In the genomic region with DNA sequence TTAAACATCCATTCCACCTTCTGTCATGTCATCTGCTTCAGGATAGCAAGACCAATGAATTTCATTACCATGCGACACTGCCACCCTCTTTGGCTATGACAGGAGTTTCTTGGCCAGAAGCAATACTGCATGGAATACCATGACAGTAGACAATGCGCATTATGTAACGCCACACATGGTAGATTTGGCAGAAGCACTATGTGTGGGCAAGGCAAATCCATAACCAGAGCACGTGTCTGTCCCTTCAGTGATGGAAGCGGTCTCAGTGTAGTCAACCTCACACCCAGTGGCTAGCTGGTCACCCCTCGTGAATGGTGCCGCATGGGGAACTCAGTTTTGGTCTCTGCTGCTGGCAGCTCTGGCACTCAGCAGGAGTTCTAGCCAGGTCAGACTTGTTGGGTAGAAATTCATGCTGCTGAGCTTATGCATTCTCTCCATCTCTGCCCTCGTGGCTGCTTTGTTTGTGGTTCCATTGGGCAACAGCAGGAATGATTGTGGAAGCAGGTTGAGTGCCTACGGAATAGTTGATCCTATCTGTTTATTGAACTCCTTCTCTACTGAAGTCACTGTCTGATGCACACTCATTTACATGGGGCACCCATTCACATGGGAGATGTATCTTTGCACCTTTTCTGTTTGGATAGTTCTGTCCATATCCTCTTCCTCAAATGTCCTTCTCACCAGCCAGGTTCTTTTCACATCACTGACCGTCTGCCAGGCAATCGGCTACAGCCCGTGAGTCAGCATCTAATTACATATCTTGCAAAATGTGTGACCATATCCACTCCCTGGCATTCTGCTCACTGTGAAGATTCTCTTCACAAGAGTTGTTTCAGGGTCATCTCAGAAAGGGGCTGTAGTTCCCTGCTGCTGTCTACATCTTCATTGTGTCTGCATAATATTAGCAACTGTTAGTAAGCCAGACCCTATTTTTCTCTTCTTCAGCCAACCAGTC, we compare ENCODE assay signal across 27 mouse cellular contexts.
DNase-seq lines count a peak whose midpoint lies in the region; TF ChIP-seq lines count a peak whose summit lies in the region.
"Had no signal": no experiment of that assay in that cellular context is flagged by ENCODE, and none has a peak within 500 bp of the region (broad histone marks: within the 10 kb centered on the region; RNA-seq: fewer than 3 reads in every experiment).

No protein-coding gene starts in this region.

- no peak overlapping the region for H3K4me3 ChIP-seq in gastrocnemius, adult 2 months
- no peak overlapping the region for H3K4me3 ChIP-seq in liver, adult 2 months (ENCODE audit: insufficient read depth, low read depth, low read length)
- no peak overlapping the region for H3K4me3 ChIP-seq in C2C12 (ENCODE audit: insufficient read depth, poor library complexity, severe bottlenecking)
- no peak overlapping the region for H3K4me3 ChIP-seq in embryonic facial prominence, embryonic 10.5 days
- no peak overlapping the region for H3K4me3 ChIP-seq in kidney, adult 2 months (ENCODE audit: insufficient read depth, low read depth, low read length)
- H3K4me3 ChIP-seq: forebrain, embryonic 10.5 days; forebrain, embryonic 13.5 days; heart, embryonic 12.5 days; heart, embryonic 15.5 days had no signal

- intact Hi-C loops in gastrocnemius, adult 2 months (cut with DNase I) = no loop called here

- H3K79me3 ChIP-seq in C2C12 (ENCODE audit: low read depth) = peaks cover 3% of the 10 kb centered on the region

- H3K9me3 ChIP-seq in embryonic facial prominence, embryonic 10.5 days = no peaks in the 10 kb centered on the region
- H3K9me3 ChIP-seq: forebrain, embryonic 10.5 days; forebrain, embryonic 13.5 days; heart, embryonic 12.5 days; heart, embryonic 15.5 days had no signal

- H3K79me2 ChIP-seq in liver, adult 2 months (ENCODE audit: control insufficient read depth, insufficient read depth, low read length) = peaks cover 28% of the 10 kb centered on the region; the same call in 1 of the 2 replicates
- H3K79me2 ChIP-seq in C2C12 (ENCODE audit: control insufficient read depth, insufficient read depth) = peaks cover 26% of the 10 kb centered on the region

- peak overlapping the region; percentile 35; the same call in 1 of the 2 replicates for H3K27ac ChIP-seq in gastrocnemius, adult 2 months
- H3K27ac ChIP-seq in liver, adult 2 months (replicated peaks; ENCODE audit: insufficient read depth, low read depth, low read length) = no peak overlapping the region
- no peak overlapping the region for H3K27ac ChIP-seq in embryonic facial prominence, embryonic 10.5 days (replicated peaks)
- no peak overlapping the region for H3K27ac ChIP-seq in kidney, adult 2 months (ENCODE audit: insufficient read depth, low read depth, low read length)
- H3K27ac ChIP-seq: forebrain, embryonic 10.5 days; forebrain, embryonic 13.5 days; heart, embryonic 15.5 days; hindbrain, embryonic 14.5 days; hindbrain, postnatal 0 days had no signal

- TF ChIP-seq CTCF in gastrocnemius, adult 2 months (IDR thresholded peaks at IDR 0.05) = no peak
- TF ChIP-seq CTCF in liver, adult 2 months (IDR thresholded peaks at IDR 0.05; ENCODE audit: low read depth, low read length) = no peak
- TF ChIP-seq CTCF in C2C12 (IDR thresholded peaks at IDR 0.05; ENCODE audit: control insufficient read depth, insufficient read depth, insufficient read length) = no peak
- TF ChIP-seq CTCF in kidney, adult 2 months (conservative IDR thresholded peaks at IDR 0.05; ENCODE audit: insufficient read depth, insufficient read length, low read depth, low read length) = no peak

- 43% methylated on average over 12 of the region's 12 CpGs for WGBS in liver, adult 2 months
- WGBS in embryonic facial prominence, embryonic 10.5 days = 95% methylated on average over 12 of the region's 12 CpGs
- WGBS in kidney, adult 2 months = 81% methylated on average over 12 of the region's 12 CpGs

- H3K27me3 ChIP-seq in liver, adult 2 months (ENCODE audit: control insufficient read depth, insufficient read depth, low read length) = no peaks in the 10 kb centered on the region
- no peaks in the 10 kb centered on the region for H3K27me3 ChIP-seq in C2C12 (ENCODE audit: control insufficient read depth, insufficient read depth, insufficient read length)
- H3K27me3 ChIP-seq in embryonic facial prominence, embryonic 10.5 days (replicated peaks; ENCODE audit: low read depth, poor library complexity, severe bottlenecking) = no peaks in the 10 kb centered on the region
- H3K27me3 ChIP-seq in kidney, adult 2 months (replicated peaks; ENCODE audit: control insufficient read depth, insufficient read depth, low read length) = no peaks in the 10 kb centered on the region
- H3K27me3 ChIP-seq: forebrain, embryonic 13.5 days; heart, embryonic 12.5 days; heart, embryonic 15.5 days; Patski had no signal

- no peak for TF ChIP-seq POLR2A in liver, adult 2 months (IDR thresholded peaks at IDR 0.05; ENCODE audit: extremely low read depth, insufficient read depth, low read length)
- no peak for TF ChIP-seq POLR2A in kidney, adult 2 months (IDR thresholded peaks at IDR 0.05; ENCODE audit: low read depth, low read length)

- DNase-seq in gastrocnemius, adult 2 months = peak; percentile 46
- no peak for DNase-seq in gastrocnemius, adult 8-10 months (ENCODE audit: low spot score in 2 of 2)
- peak; percentile 60 for DNase-seq in liver, adult 2 months (ENCODE audit: extremely low read depth, low read depth, low spot score)
- DNase-seq in liver = no peak
- peak; percentile 33 for DNase-seq in NIH3T3 (ENCODE audit: low read depth)
- no peak for DNase-seq in embryonic facial prominence, embryonic 10.5 days (ENCODE audit: low spot score)
- DNase-seq in kidney, adult 2 months = no peak
- DNase-seq: adrenal gland, postnatal 10 days; adrenal gland, postnatal 36 days; B cell, adult 2 months; cerebellum, adult 11-12 months; cerebellum, adult 8-10 months; cerebellum, postnatal 10 days; cerebellum, postnatal 36 days; embryo, embryonic 11 days; gastrocnemius, postnatal 10 days; heart, adult 18-20 months; heart, postnatal 10 days; heart, postnatal 4 days had no signal

- H3K4me1 ChIP-seq in liver, adult 2 months (ENCODE audit: control insufficient read depth, insufficient read depth, low read length) = peaks cover 10% of the 10 kb centered on the region
- peaks cover 14% of the 10 kb centered on the region for H3K4me1 ChIP-seq in embryonic facial prominence, embryonic 10.5 days
- peaks cover 12% of the 10 kb centered on the region; the same call in 1 of the 2 replicates for H3K4me1 ChIP-seq in kidney, adult 2 months (ENCODE audit: control insufficient read depth, insufficient read depth, low read length)
- H3K4me1 ChIP-seq: forebrain, embryonic 13.5 days had no signal

- H3K9ac ChIP-seq in liver, adult 2 months (ENCODE audit: low read depth, low read length) = no peak overlapping the region
- H3K9ac ChIP-seq: forebrain, embryonic 13.5 days; heart, embryonic 12.5 days; heart, embryonic 15.5 days; hindbrain, embryonic 14.5 days had no signal

- H3ac ChIP-seq in C2C12 (ENCODE audit: control insufficient read depth, insufficient read length, low read depth) = no peak overlapping the region

- H3K36me3 ChIP-seq in liver, adult 2 months (ENCODE audit: control insufficient read depth, insufficient read depth, low read length) = no peaks in the 10 kb centered on the region
- peaks cover 4% of the 10 kb centered on the region for H3K36me3 ChIP-seq in C2C12 (ENCODE audit: control insufficient read depth, insufficient read depth)
- H3K36me3 ChIP-seq in embryonic facial prominence, embryonic 10.5 days (replicated peaks) = peaks cover 17% of the 10 kb centered on the region
- H3K36me3 ChIP-seq in kidney, adult 2 months (ENCODE audit: control insufficient read depth, insufficient read depth, low read length) = no peaks in the 10 kb centered on the region

TF ChIP-seq in C2C12, 6 proteins besides CTCF, POLR2A, EP300 and RAD21:
- peak; percentile 15 for TF ChIP-seq CEBPB (IDR thresholded peaks at IDR 0.05; ENCODE audit: low read depth)
- TF ChIP-seq MYOG (IDR thresholded peaks at IDR 0.05; ENCODE audit: control insufficient read depth, extremely low read depth, insufficient read length) = no peak
- peak; percentile 7 for TF ChIP-seq FOSL1 (IDR thresholded peaks at IDR 0.05; ENCODE audit: insufficient read depth, low read length, poor library complexity, severe bottlenecking)

Comparison
In these comparisons a context has a peak if more than half of its experiments do, and no peak if none do; other contexts are left out.
1. DNase-seq: peak in gastrocnemius, adult 2 months (single experiment), liver, adult 2 months (single experiment) and NIH3T3 (single experiment); none in gastrocnemius, adult 8-10 months (0 of 2), liver (single experiment), embryonic facial prominence, embryonic 10.5 days (single experiment) and kidney, adult 2 months (single experiment).